Mouse (Mus musculus) embryo, embryonic 10.5 days (tissue): ENCODE data around the gene Olfr566.

ENCODE experiments used
- DNase-seq: peaks from one replicate; pipeline ENCODE4 v3.0.0-alpha.2; 2015; ENCODE audit warnings: low spot score

The Olfr566 gene

DNA sequence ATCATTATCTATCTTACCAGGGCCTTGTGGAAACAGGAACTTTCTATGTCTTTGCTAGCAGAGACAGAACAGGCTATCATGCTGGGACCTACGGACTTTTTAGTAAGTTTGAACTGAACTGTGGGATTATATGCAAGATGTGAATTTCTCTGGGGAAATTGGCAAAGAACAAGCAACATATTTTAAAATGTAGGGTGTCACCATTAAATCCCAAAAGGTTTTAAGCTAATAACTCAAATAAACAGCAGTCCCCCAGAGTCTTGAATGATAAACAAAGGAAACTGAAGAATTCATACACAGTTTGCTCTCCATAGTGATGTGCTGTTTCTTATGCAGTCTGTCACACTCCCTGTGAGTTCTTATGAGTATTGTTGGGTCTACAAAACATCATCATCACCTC is at the start of gene Olfr566:
TSS of gene Olfr566 (minus strand) at position 101 of the 400 bp plus-strand sequence.
- no peak for DNase-seq

DNA sequence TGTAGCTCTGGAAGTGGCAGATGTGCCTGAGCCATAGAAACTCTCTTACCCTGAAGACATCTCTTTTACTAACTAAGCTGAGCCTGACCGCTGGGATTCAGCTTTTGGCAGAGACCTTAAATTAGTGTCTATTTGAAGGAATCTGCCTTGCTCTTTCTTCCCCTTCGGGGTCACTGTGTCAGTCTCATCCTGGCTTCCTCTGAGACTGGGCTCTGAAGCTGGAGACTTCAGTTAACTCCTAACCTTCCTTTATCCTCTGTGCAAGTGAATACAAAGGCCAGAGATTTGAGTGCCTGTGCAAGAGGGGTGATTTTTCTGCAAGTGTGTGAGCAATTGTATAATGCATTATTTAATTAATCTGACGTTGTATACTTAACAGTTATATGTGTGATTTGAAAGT is 32.2 kb upstream of the Olfr566 start, which contains the start of gene Olfr569:
TSS of gene Olfr569 (minus strand) at position 101 of the 400 bp plus-strand sequence.
- DNase-seq, result no peak

DNA sequence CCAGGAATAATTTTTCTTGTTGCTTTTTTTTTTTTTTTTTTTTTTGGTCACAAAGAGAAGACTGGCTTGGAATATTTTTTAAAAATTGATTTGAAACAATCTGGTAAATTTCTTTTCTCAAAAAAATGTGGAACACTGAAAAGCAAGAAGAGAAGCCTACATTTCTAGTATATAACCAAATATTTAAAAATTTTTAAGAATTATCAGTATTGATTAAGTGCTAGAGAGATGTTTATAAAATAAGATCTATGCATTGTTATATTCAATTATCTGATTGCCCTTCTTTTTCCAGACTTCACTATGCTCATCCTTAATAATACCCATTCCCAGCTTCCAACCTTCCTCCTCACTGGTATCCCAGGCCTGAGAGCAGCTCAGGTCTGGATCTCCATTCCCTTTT is 18.3 kb upstream of the Olfr566 start, which contains the start of gene Olfr568:
TSS of gene Olfr568 (plus strand) at position 301 of the 400 bp plus-strand sequence.
- no peak for DNase-seq

DNA sequence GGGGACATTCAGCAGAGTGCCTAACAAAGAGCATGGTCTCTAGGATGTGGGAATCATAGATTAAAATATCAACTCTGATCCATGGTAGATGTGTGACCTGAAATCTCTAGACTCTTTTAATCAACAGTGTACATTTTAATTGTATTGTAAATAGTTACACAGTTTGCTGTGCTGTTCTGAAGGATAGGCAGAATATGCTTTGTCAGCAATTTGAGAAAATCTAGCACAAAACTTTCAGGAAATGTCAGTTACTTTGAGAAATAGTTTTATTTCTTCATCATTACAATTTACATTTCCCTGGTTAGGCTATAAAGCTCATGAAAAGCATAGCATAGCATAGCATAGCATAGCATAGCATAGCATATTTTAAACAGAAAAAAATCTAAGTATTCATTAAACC is 2.8 kb downstream of the Olfr566 start:
- DNase-seq, result no peak
